Mouse (Mus musculus): ENCODE results near the gene Nrsn2. TPM values are rescaled to one million over a fixed set of nuclear protein-coding genes. Genes with fewer than 3 reads are reported as not detected.

Nrsn2 gene
- 8.2 and 8.5 TPM in 2 replicates for polyA plus RNA-seq (2014; fragmentation: Nextera tagmentation; extraction: Ambion mirVana)

- no peaks in the 10 kb centered on the region for H3K9me3 ChIP-seq (ENCODE audit: control insufficient read depth, low read length)
- H3K36me3 ChIP-seq (ENCODE audit: control insufficient read depth, insufficient read depth, low read length): no peaks in the 10 kb centered on the region
- peaks cover 10% of the 10 kb centered on the region; the same call in 1 of the 2 replicates for H3K4me1 ChIP-seq (replicated peaks; ENCODE audit: control insufficient read depth, insufficient read depth, low read length)
- peak within 1 kb of the TSS; percentile 80 for H3K27ac ChIP-seq (ENCODE audit: low read depth, low read length)
- peak; percentile 74 for ATAC-seq (ENCODE audit: low FRiP score)
- peak within 1 kb of the TSS; percentile 18; the same call in 1 of the 2 replicates for H3K4me3 ChIP-seq (ENCODE audit: low read depth, low read length)
- WGBS: 3% methylated on average over 16 of the region's 16 CpGs
- 0 out of 2 replicates have a peak, but pooled peaks cover 2% of the 10 kb centered on the region for H3K27me3 ChIP-seq (ENCODE audit: control insufficient read depth, insufficient read depth, low read length)
- peak within 1 kb of the TSS; percentile 40 for H3K4me2 ChIP-seq (replicated peaks; ENCODE audit: low read depth, low read length)
- peak; percentile 42 for DNase-seq (ENCODE audit: low spot score)
- peak within 1 kb of the TSS; percentile 56; the same call in 1 of the 2 replicates for H3K9ac ChIP-seq (ENCODE audit: low read depth, low read length)
Observed at GRCm38 (mm10) chr2:152376345-152376741, at the start of gene Nrsn2. TSS of gene Nrsn2 (minus strand) at chr2:152376638.

- DNase-seq (ENCODE audit: low spot score) (no peak), ATAC-seq (ENCODE audit: low FRiP score) (no peak)
- H3K9me3 ChIP-seq (ENCODE audit: control insufficient read depth, low read length): no peaks in the 10 kb centered on the region
- 93% methylated on average over 3 of the region's 3 CpGs for WGBS
- peak overlapping the region; percentile 95; the same call in 1 of the 2 replicates for H3K27ac ChIP-seq (ENCODE audit: low read depth, low read length)
- H3K4me1 ChIP-seq (replicated peaks; ENCODE audit: control insufficient read depth, insufficient read depth, low read length): peaks cover 7% of the 10 kb centered on the region
- no peak overlapping the region for H3K4me3 ChIP-seq (ENCODE audit: low read depth, low read length)
- no peak overlapping the region for H3K9ac ChIP-seq (ENCODE audit: low read depth, low read length)
- no peak overlapping the region for H3K4me2 ChIP-seq (replicated peaks; ENCODE audit: low read depth, low read length)
- no peaks in the 10 kb centered on the region for H3K36me3 ChIP-seq (ENCODE audit: control insufficient read depth, insufficient read depth, low read length)
- no peaks in the 10 kb centered on the region for H3K27me3 ChIP-seq (ENCODE audit: control insufficient read depth, insufficient read depth, low read length)
Observed at GRCm38 (mm10) chr2:152415786-152416185, 39.3 kb upstream of the Nrsn2 start.

- Histone ChIP-seq H3K4me2 (replicated peaks; ENCODE audit: low read depth, low read length) (peak within 1 kb of the TSS; percentile 91), H3K4me1 (replicated peaks; ENCODE audit: control insufficient read depth, insufficient read depth, low read length) (peaks cover 12% of the 10 kb centered on the region), H3K9ac (ENCODE audit: low read depth, low read length) (peak within 1 kb of the TSS; percentile 99), H3K27me3 (ENCODE audit: control insufficient read depth, insufficient read depth, low read length) (no peaks in the 10 kb centered on the region), H3K4me3 (ENCODE audit: low read depth, low read length) (peak within 1 kb of the TSS; percentile 92), H3K36me3 (ENCODE audit: control insufficient read depth, insufficient read depth, low read length) (no peaks in the 10 kb centered on the region), H3K9me3 (ENCODE audit: control insufficient read depth, low read length) (no peaks in the 10 kb centered on the region), H3K27ac (ENCODE audit: low read depth, low read length) (peak within 1 kb of the TSS; percentile 95)
- DNase-seq (ENCODE audit: low spot score) (peak; percentile 34), ATAC-seq (ENCODE audit: low FRiP score) (no peak)
- 30% methylated on average over 4 of the region's 4 CpGs for WGBS
Observed at GRCm38 (mm10) chr2:152415287-152415686, 38.8 kb upstream of the Nrsn2 start, which contains the start of gene 6820408C15Rik. TSS of gene 6820408C15Rik (plus strand) at chr2:152415587.

GRCm38 (mm10) chr2:152414591-152415165 lies 38.2 kb upstream of the Nrsn2 start, which contains the start of gene Zcchc3:
TSS of gene Zcchc3 (minus strand) at chr2:152415027.
- under 1% methylated on average over 54 of the region's 65 CpGs for WGBS

GRCm38 (mm10) chr2:152413765-152414584 lies 37.5 kb upstream of the Nrsn2 start:
- Histone ChIP-seq H3K27ac (ENCODE audit: low read depth, low read length) (peak overlapping the region; percentile 95), H3K9ac (ENCODE audit: low read depth, low read length) (peak overlapping the region; percentile 99), H3K9me3 (ENCODE audit: control insufficient read depth, low read length) (no peaks in the 10 kb centered on the region), H3K4me1 (replicated peaks; ENCODE audit: control insufficient read depth, insufficient read depth, low read length) (peaks cover 13% of the 10 kb centered on the region), H3K27me3 (ENCODE audit: control insufficient read depth, insufficient read depth, low read length) (no peaks in the 10 kb centered on the region), H3K4me2 (replicated peaks; ENCODE audit: low read depth, low read length) (peak overlapping the region; percentile 91), H3K36me3 (ENCODE audit: control insufficient read depth, insufficient read depth, low read length) (no peaks in the 10 kb centered on the region), H3K4me3 (ENCODE audit: low read depth, low read length) (peak overlapping the region; percentile 92)
- peak; percentile 72 for DNase-seq (ENCODE audit: low spot score)
- ATAC-seq (ENCODE audit: low FRiP score): peak; percentile 30; the same call in 1 of the 2 replicates
- under 1% methylated on average over 86 of the region's 86 CpGs for WGBS

More at GRCm38 (mm10) chr2:152414591-152415165, 38.2 kb upstream of the Nrsn2 start, which contains the start of gene Zcchc3:
- H3K9me3 ChIP-seq (ENCODE audit: control insufficient read depth, low read length): no peaks in the 10 kb centered on the region
- H3K4me3 ChIP-seq (ENCODE audit: low read depth, low read length): peak within 1 kb of the TSS; percentile 92
- peak within 1 kb of the TSS; percentile 91 for H3K4me2 ChIP-seq (replicated peaks; ENCODE audit: low read depth, low read length)
- no peaks in the 10 kb centered on the region for H3K27me3 ChIP-seq (ENCODE audit: control insufficient read depth, insufficient read depth, low read length)
- no peaks in the 10 kb centered on the region for H3K36me3 ChIP-seq (ENCODE audit: control insufficient read depth, insufficient read depth, low read length)
- H3K4me1 ChIP-seq (replicated peaks; ENCODE audit: control insufficient read depth, insufficient read depth, low read length): peaks cover 13% of the 10 kb centered on the region
- peak; percentile 70 for ATAC-seq (ENCODE audit: low FRiP score)
- DNase-seq (ENCODE audit: low spot score): peak; percentile 92
- peak within 1 kb of the TSS; percentile 99 for H3K9ac ChIP-seq (ENCODE audit: low read depth, low read length)
- peak within 1 kb of the TSS; percentile 95 for H3K27ac ChIP-seq (ENCODE audit: low read depth, low read length)

- peaks cover 13% of the 10 kb centered on the region for H3K4me1 ChIP-seq (replicated peaks; ENCODE audit: control insufficient read depth, insufficient read depth, low read length)
- 1% methylated on average over 21 of the region's 21 CpGs for WGBS
Observed at GRCm38 (mm10) chr2:152413158-152413764, 36.8 kb upstream of the Nrsn2 start.

GRCm38 (mm10) chr2:152412526-152413157 lies 36.2 kb upstream of the Nrsn2 start:
- H3K4me2 ChIP-seq (replicated peaks; ENCODE audit: low read depth, low read length): peak overlapping the region; percentile 91
- peaks cover 13% of the 10 kb centered on the region for H3K4me1 ChIP-seq (replicated peaks; ENCODE audit: control insufficient read depth, insufficient read depth, low read length)
- WGBS: 3% methylated on average over 15 of the region's 15 CpGs
- no peaks in the 10 kb centered on the region for H3K36me3 ChIP-seq (ENCODE audit: control insufficient read depth, insufficient read depth, low read length)
- ATAC-seq (ENCODE audit: low FRiP score) (no peak), DNase-seq (ENCODE audit: low spot score) (peak; percentile 51)
- H3K9ac ChIP-seq (ENCODE audit: low read depth, low read length): peak overlapping the region; percentile 99
- no peaks in the 10 kb centered on the region for H3K27me3 ChIP-seq (ENCODE audit: control insufficient read depth, insufficient read depth, low read length)
- peak overlapping the region; percentile 65; the same call in 1 of the 2 replicates for H3K27ac ChIP-seq (ENCODE audit: low read depth, low read length)
- H3K4me3 ChIP-seq (ENCODE audit: low read depth, low read length): peak overlapping the region; percentile 92
- H3K9me3 ChIP-seq (ENCODE audit: control insufficient read depth, low read length): no peaks in the 10 kb centered on the region

More at GRCm38 (mm10) chr2:152413158-152413764, 36.8 kb upstream of the Nrsn2 start:
- Histone ChIP-seq H3K27ac (ENCODE audit: low read depth, low read length) (peak overlapping the region; percentile 95), H3K4me2 (replicated peaks; ENCODE audit: low read depth, low read length) (peak overlapping the region; percentile 91), H3K9ac (ENCODE audit: low read depth, low read length) (peak overlapping the region; percentile 99), H3K4me3 (ENCODE audit: low read depth, low read length) (peak overlapping the region; percentile 92), H3K9me3 (ENCODE audit: control insufficient read depth, low read length) (no peaks in the 10 kb centered on the region), H3K27me3 (ENCODE audit: control insufficient read depth, insufficient read depth, low read length) (no peaks in the 10 kb centered on the region), H3K36me3 (ENCODE audit: control insufficient read depth, insufficient read depth, low read length) (no peaks in the 10 kb centered on the region)
- ATAC-seq (ENCODE audit: low FRiP score): no peak
- peak; percentile 45 for DNase-seq (ENCODE audit: low spot score)

GRCm38 (mm10) chr2:152411471-152411870 lies 35.0 kb upstream of the Nrsn2 start:
- 3% methylated on average over 7 of the region's 7 CpGs for WGBS
- peak overlapping the region; percentile 95 for H3K27ac ChIP-seq (ENCODE audit: low read depth, low read length)
- H3K9me3 ChIP-seq (ENCODE audit: control insufficient read depth, low read length): no peaks in the 10 kb centered on the region
- DNase-seq (ENCODE audit: low spot score): no peak
- 0 out of 2 replicates have a peak, but pooled peaks have one; percentile 3 for ATAC-seq (ENCODE audit: low FRiP score)
- H3K9ac ChIP-seq (ENCODE audit: low read depth, low read length): peak overlapping the region; percentile 49
- peaks cover 14% of the 10 kb centered on the region for H3K4me1 ChIP-seq (replicated peaks; ENCODE audit: control insufficient read depth, insufficient read depth, low read length)
- peak overlapping the region; percentile 25 for H3K4me3 ChIP-seq (ENCODE audit: low read depth, low read length)
- H3K36me3 ChIP-seq (ENCODE audit: control insufficient read depth, insufficient read depth, low read length): no peaks in the 10 kb centered on the region
- H3K4me2 ChIP-seq (replicated peaks; ENCODE audit: low read depth, low read length): peak overlapping the region; percentile 91
- no peaks in the 10 kb centered on the region for H3K27me3 ChIP-seq (ENCODE audit: control insufficient read depth, insufficient read depth, low read length)

Measured in hindbrain, embryonic 11.5 days (tissue).